Mouse (Mus musculus): ENCODE data around the gene Izumo1r. TPM values are rescaled to one million over a fixed set of nuclear protein-coding genes. Genes with fewer than 3 reads are reported as not detected.

The Izumo1r gene
- total and polyA plus RNA-seq, 3 experiments = not detected

- H3K4me1 ChIP-seq (ENCODE audit: control insufficient read depth in 1 of 2, insufficient read depth in 2 of 2, low read length in 2 of 2) = no peaks in the 10 kb centered on the region
- no peaks in the 10 kb centered on the region for H3K79me2 ChIP-seq (ENCODE audit: control insufficient read depth, insufficient read depth, low read length, poor library complexity)
- no peak for DNase-seq (ENCODE audit: low read depth, low spot score)
- H3K27me3 ChIP-seq (ENCODE audit: control insufficient read depth in 1 of 2, insufficient read depth in 2 of 2, low read length in 2 of 2) = no peaks in the 10 kb centered on the region
- H3K4me3 ChIP-seq (ENCODE audit: control insufficient read depth in 1 of 2, insufficient read depth in 1 of 2, low read depth in 2 of 2, low read length in 2 of 2) = no peak overlapping the region
- H3K9me3 ChIP-seq (replicated peaks; ENCODE audit: insufficient read depth, low read length) = no peaks in the 10 kb centered on the region
- no peak overlapping the region for H3K27ac ChIP-seq (ENCODE audit: control insufficient read depth, low read depth, low read length)
- H3K36me3 ChIP-seq (ENCODE audit: control insufficient read depth in 1 of 2, insufficient read depth in 2 of 2, low read length in 2 of 2) = no peaks in the 10 kb centered on the region
- TF ChIP-seq ELF1 (IDR thresholded peaks at IDR 0.05; ENCODE audit: low read depth, low read length) (no peak), TAL1 (IDR thresholded peaks at IDR 0.05; ENCODE audit: low read length) (no peak), ZC3H11A (IDR thresholded peaks at IDR 0.05; ENCODE audit: low read depth, low read length) (no peak), POLR2AphosphoS2 (IDR thresholded peaks at IDR 0.05; ENCODE audit: low read length) (no peak), USF1 (IDR thresholded peaks at IDR 0.05; ENCODE audit: low read depth, low read length) (no peak), POLR2A (IDR thresholded peaks at IDR 0.05; ENCODE audit: control insufficient read depth in 1 of 2, insufficient read depth in 1 of 2, low read depth in 1 of 2, low read length in 2 of 2, poor library complexity in 1 of 2) (no peak), KAT2A (conservative IDR thresholded peaks at IDR 0.05; ENCODE audit: low read depth, low read length) (no peak), TCF12 (IDR thresholded peaks at IDR 0.05; ENCODE audit: low read depth, low read length) (no peak), MXI1 (IDR thresholded peaks at IDR 0.05; ENCODE audit: low read depth, low read length) (no peak), MEF2A (IDR thresholded peaks at IDR 0.05; ENCODE audit: extremely low read depth, insufficient replicate concordance, low read depth, low read length, poor library complexity, severe bottlenecking) (no peak), CHD2 (IDR thresholded peaks at IDR 0.05; ENCODE audit: low read length) (no peak)
- no peak overlapping the region for H3K9ac ChIP-seq (ENCODE audit: control insufficient read depth, low read depth, low read length, poor library complexity, severe bottlenecking)
Observed at GRCm38 (mm10) chr9:14841878-14842761, 61.6 kb downstream of the Izumo1r start.

GRCm38 (mm10) chr9:14839970-14840369 lies 63.8 kb downstream of the Izumo1r start:
- DNase-seq (ENCODE audit: low read depth, low spot score) = no peak
- Histone ChIP-seq H3K4me1 (ENCODE audit: control insufficient read depth in 1 of 2, insufficient read depth in 2 of 2, low read length in 2 of 2) (no peaks in the 10 kb centered on the region), H3K27me3 (ENCODE audit: control insufficient read depth in 1 of 2, insufficient read depth in 2 of 2, low read length in 2 of 2) (no peaks in the 10 kb centered on the region), H3K4me3 (ENCODE audit: control insufficient read depth in 1 of 2, insufficient read depth in 1 of 2, low read depth in 2 of 2, low read length in 2 of 2) (no peak overlapping the region), H3K27ac (ENCODE audit: control insufficient read depth, low read depth, low read length) (no peak overlapping the region), H3K79me2 (ENCODE audit: control insufficient read depth, insufficient read depth, low read length, poor library complexity) (no peaks in the 10 kb centered on the region), H3K9me3 (replicated peaks; ENCODE audit: insufficient read depth, low read length) (no peaks in the 10 kb centered on the region), H3K9ac (ENCODE audit: control insufficient read depth, low read depth, low read length, poor library complexity, severe bottlenecking) (no peak overlapping the region), H3K36me3 (ENCODE audit: control insufficient read depth in 1 of 2, insufficient read depth in 2 of 2, low read length in 2 of 2) (peaks cover 0 to 4% of the 10 kb centered on the region in 2 experiments; a peak in 2 of 4 replicates)
- TF ChIP-seq ZKSCAN1 (IDR thresholded peaks at IDR 0.05; ENCODE audit: low read depth, low read length) = no peak
- TF ChIP-seq POLR2AphosphoS5 (IDR thresholded peaks at IDR 0.05; ENCODE audit: borderline replicate concordance, low read depth, low read length) = no peak

GRCm38 (mm10) chr9:14839527-14839926 lies 64.2 kb downstream of the Izumo1r start:
- Histone ChIP-seq H3K4me1 (ENCODE audit: control insufficient read depth in 1 of 2, insufficient read depth in 2 of 2, low read length in 2 of 2) (no peaks in the 10 kb centered on the region), H3K27ac (ENCODE audit: control insufficient read depth, low read depth, low read length) (no peak overlapping the region), H3K9ac (ENCODE audit: control insufficient read depth, low read depth, low read length, poor library complexity, severe bottlenecking) (no peak overlapping the region), H3K4me3 (ENCODE audit: control insufficient read depth in 1 of 2, insufficient read depth in 1 of 2, low read depth in 2 of 2, low read length in 2 of 2) (no peak overlapping the region), H3K27me3 (ENCODE audit: control insufficient read depth in 1 of 2, insufficient read depth in 2 of 2, low read length in 2 of 2) (no peaks in the 10 kb centered on the region), H3K79me2 (ENCODE audit: control insufficient read depth, insufficient read depth, low read length, poor library complexity) (no peaks in the 10 kb centered on the region), H3K36me3 (ENCODE audit: control insufficient read depth in 1 of 2, insufficient read depth in 2 of 2, low read length in 2 of 2) (peaks cover 0 to 8% of the 10 kb centered on the region in 2 experiments; a peak in 2 of 4 replicates), H3K9me3 (replicated peaks; ENCODE audit: insufficient read depth, low read length) (no peaks in the 10 kb centered on the region)
- no peak for DNase-seq (ENCODE audit: low read depth, low spot score)
- no peak for TF ChIP-seq CHD1 (IDR thresholded peaks at IDR 0.05; ENCODE audit: low read depth, low read length)
- TF ChIP-seq NRF1 (IDR thresholded peaks at IDR 0.05; ENCODE audit: insufficient read depth, low read depth, low read length, poor library complexity, severe bottlenecking) = no peak
- TF ChIP-seq GATA1 (IDR thresholded peaks at IDR 0.05; ENCODE audit: low read depth, low read length) = no peak
- no peak for TF ChIP-seq ZC3H11A (IDR thresholded peaks at IDR 0.05; ENCODE audit: low read depth, low read length)
- TF ChIP-seq RCOR1 (IDR thresholded peaks at IDR 0.05; ENCODE audit: low read depth, low read length) = no peak
- no peak for TF ChIP-seq TBP (IDR thresholded peaks at IDR 0.05; ENCODE audit: low read depth, low read length)
- TF ChIP-seq NELFE (IDR thresholded peaks at IDR 0.05; ENCODE audit: low read depth, low read length) = no peak
- no peak for TF ChIP-seq KAT2A (conservative IDR thresholded peaks at IDR 0.05; ENCODE audit: low read depth, low read length)
- no peak for TF ChIP-seq POLR2A (IDR thresholded peaks at IDR 0.05; ENCODE audit: control insufficient read depth in 1 of 2, insufficient read depth in 1 of 2, low read depth in 1 of 2, low read length in 2 of 2, poor library complexity in 1 of 2)

Measured in MEL (cell line).